Mouse (Mus musculus) embryonic facial prominence, embryonic 10.5 days (tissue): ENCODE data around the gene Dhx29. TPM values are rescaled to one million over a fixed set of nuclear protein-coding genes. Genes with fewer than 3 reads are reported as not detected.

Source experiments
- DNase-seq: peaks from one replicate; pipeline ENCODE4 v3.0.0-alpha.2; 2017; ENCODE audit warnings: low spot score
- H3K27ac ChIP-seq: fragments of 300-500 bp; sonication (generic); replicated peaks from 2 replicates; pipeline ENCODE4 v1.5.1; 2016; ENCODE audit warnings: mild to moderate bottlenecking
- H3K27me3 ChIP-seq: fragments of 300-500 bp; sonication (generic); replicated peaks from 2 replicates; pipeline ENCODE4 v1.6.1; 2016; ENCODE audit warnings: low read depth, mild to moderate bottlenecking; ENCODE audit not compliant: poor library complexity, severe bottlenecking
- H3K36me3 ChIP-seq: fragments of 300-500 bp; sonication (generic); replicated peaks from 2 replicates; pipeline ENCODE4 v1.6.1; 2016; ENCODE audit warnings: mild to moderate bottlenecking, moderate library complexity
- H3K4me1 ChIP-seq: fragments of 300-500 bp; sonication (generic); 2 replicates; pipeline ENCODE4 v1.6.1; 2016
- H3K4me3 ChIP-seq: fragments of 300-500 bp; sonication (generic); 2 replicates; pipeline ENCODE4 v1.5.1; 2016; ENCODE audit warnings: mild to moderate bottlenecking, moderate library complexity
- H3K9me3 ChIP-seq: fragments of 300-500 bp; sonication (generic); 2 replicates; pipeline ENCODE4 v1.6.1; 2016; ENCODE audit warnings: mild to moderate bottlenecking
- WGBS: fragments of 180-500 bp; shearing (Covaris S2); methylation state at CpG from one replicate; pipeline ENCODE4 v1.1.7; 2016; 5-methylcytosine and 5-hydroxymethylcytosine counted together
- polyA plus RNA-seq: library from polyadenylated mRNA; unstranded; fragments of >200 nt; fragmentation: Nextera tagmentation; extraction: Ambion mirVana; gene quantifications from 2 replicates; pipeline ENCODE4 v1.2.1, GENCODE M21; 2016

Gene Dhx29
- 32.6 and 33.7 TPM in 2 replicates for polyA plus RNA-seq

DNA sequence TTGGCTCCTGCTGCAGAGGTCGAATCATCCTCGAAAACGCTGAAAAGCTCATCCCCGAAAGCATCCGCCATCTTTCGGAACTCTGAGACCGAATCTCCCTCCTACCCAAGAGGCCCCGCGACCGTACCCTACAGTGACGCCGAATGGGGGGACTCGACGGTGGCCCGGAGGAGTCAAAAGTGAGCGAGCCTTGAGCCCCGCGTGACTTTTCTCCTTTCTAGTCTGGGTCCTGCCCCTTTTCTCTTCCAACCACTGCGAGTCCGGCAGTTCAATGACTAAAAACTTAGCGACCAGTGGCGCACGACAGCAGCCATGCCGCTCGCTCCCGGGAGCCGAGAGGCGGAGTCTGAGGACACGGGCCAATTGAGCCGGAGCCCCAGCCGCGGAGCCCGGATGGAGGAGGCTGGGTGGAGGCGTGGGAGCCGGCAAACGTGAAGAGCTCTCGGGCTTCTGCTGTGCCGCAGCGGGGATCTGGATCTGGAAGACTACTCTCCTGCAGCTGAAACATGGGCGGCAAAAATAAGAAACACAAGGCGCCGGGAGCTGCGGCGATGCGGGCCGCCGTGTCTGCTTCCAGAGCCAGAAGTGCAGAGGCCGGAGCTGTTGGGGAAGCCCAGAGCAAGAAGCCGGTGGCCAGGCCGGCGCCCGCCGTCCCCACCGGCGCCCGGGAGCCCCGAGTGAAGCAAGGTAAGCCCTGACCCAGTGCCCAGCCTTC is at the start of gene Dhx29, which contains the start of gene Mtrex:
TSS of gene Dhx29 (plus strand) at position 168 of the 715 bp plus-strand sequence.
TSS of gene Mtrex (minus strand) at position 112 of the 715 bp plus-strand sequence.
- no peaks in the 10 kb centered on the region for H3K9me3 ChIP-seq
- WGBS, result under 1% methylated on average over 57 of the region's 57 CpGs
- DNase-seq, result peak; percentile 99
- H3K27me3 ChIP-seq, result no peaks in the 10 kb centered on the region
- peak within 1 kb of the TSS; percentile 95 for H3K4me3 ChIP-seq
- peaks cover 17% of the 10 kb centered on the region for H3K4me1 ChIP-seq
- H3K27ac ChIP-seq, result peak within 1 kb of the TSS; percentile 86
- peaks cover 45% of the 10 kb centered on the region for H3K36me3 ChIP-seq

DNA sequence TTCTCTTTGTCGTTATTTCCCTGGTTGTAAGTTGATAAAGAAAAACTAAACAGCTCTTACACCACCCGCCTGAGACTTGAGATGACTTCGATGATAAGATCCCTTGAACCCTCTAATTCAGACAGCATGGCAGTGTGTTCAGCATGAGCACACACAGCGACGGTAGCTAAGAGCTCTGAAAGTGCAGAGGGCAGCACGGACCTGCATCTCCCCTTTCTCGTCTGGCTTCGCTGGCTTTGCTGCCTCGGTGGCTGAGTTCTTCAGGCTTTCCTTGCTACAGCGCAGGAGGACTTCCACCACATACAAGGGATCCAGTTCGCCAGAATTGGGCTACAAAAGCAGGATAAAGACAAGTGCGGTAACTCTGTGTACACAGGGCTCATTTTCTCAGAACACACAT is 40.0 kb upstream of the Dhx29 start:
- H3K4me1 ChIP-seq, result no peaks in the 10 kb centered on the region
- no peak overlapping the region for H3K4me3 ChIP-seq
- H3K27ac ChIP-seq, result no peak overlapping the region
- DNase-seq, result no peak
- H3K36me3 ChIP-seq, result peaks cover 100% of the 10 kb centered on the region
- 90% methylated on average over 12 of the region's 12 CpGs for WGBS
- no peaks in the 10 kb centered on the region for H3K27me3 ChIP-seq
- H3K9me3 ChIP-seq, result no peaks in the 10 kb centered on the region

DNA sequence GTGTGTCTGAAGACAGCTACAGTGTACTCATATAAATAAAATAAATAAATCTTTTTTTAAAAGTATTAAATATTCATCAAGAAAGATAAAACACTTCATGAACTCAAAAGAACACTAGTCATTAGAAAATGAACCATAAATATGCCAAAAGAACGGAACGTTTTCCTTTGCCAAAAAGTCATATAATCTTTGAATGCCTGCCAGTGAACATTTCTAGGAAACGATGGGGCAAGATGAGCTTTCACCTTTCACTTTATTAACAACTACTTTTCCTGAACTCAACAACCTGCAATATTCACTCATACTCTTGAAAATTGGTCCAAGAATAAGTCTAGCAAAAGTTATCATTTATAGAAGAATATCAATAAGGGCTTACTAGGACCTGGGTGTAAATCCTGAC is 25.1 kb upstream of the Dhx29 start:
- Histone ChIP-seq H3K27ac (no peak overlapping the region), H3K9me3 (no peaks in the 10 kb centered on the region), H3K36me3 (peaks cover 96% of the 10 kb centered on the region), H3K4me1 (no peaks in the 10 kb centered on the region), H3K4me3 (no peak overlapping the region), H3K27me3 (no peaks in the 10 kb centered on the region)
- DNase-seq, result no peak
- WGBS, result 93% methylated on average over 3 of the region's 3 CpGs

DNA sequence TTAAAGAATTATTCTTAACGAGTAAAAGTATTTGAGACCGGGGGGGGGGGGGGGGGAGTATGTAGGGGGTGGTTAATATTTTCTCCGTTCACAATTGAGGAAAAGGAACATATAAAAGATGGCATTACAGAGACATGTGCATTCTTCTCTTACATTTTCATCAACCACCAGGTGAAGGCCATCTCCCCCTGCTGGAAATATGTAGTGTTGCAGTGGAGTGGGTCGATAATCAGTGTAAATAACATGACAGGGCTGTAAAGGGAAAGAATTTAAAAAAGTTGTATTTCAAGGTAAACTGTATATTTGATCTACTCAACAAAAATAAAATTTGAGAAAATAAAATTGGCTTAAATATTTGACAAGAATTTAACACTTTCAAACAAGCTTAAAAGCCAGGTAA is 17.6 kb upstream of the Dhx29 start:
- DNase-seq, result peak; percentile 34
- Histone ChIP-seq H3K4me1 (no peaks in the 10 kb centered on the region), H3K36me3 (peaks cover 94% of the 10 kb centered on the region), H3K9me3 (no peaks in the 10 kb centered on the region), H3K27ac (no peak overlapping the region), H3K27me3 (no peaks in the 10 kb centered on the region), H3K4me3 (no peak overlapping the region)
- WGBS, result 75% methylated on average over 4 of the region's 4 CpGs

DNA sequence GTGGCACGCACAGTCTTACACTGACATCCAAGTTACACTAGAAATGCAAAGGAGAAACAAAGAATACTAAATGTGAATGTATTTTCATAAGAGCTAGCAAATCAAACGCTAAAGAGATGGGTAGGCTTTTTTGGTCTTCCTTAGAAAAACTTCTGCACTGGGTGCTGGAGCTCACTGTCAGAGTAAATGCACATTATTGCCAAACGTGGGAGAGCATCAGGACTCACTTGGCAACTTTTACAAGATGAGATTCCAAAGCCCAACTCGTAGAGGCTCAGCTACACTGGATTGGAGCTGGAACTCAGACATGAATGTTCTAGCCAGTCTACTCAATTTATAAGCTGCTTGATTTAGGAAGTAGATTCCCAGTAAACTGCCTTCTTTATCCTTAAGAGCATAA is 16.8 kb upstream of the Dhx29 start:
- DNase-seq, result no peak
- Histone ChIP-seq H3K27me3 (no peaks in the 10 kb centered on the region), H3K27ac (no peak overlapping the region), H3K4me1 (no peaks in the 10 kb centered on the region), H3K4me3 (no peak overlapping the region), H3K9me3 (no peaks in the 10 kb centered on the region), H3K36me3 (peaks cover 91% of the 10 kb centered on the region)
- 89% methylated on average over 4 of the region's 4 CpGs for WGBS

DNA sequence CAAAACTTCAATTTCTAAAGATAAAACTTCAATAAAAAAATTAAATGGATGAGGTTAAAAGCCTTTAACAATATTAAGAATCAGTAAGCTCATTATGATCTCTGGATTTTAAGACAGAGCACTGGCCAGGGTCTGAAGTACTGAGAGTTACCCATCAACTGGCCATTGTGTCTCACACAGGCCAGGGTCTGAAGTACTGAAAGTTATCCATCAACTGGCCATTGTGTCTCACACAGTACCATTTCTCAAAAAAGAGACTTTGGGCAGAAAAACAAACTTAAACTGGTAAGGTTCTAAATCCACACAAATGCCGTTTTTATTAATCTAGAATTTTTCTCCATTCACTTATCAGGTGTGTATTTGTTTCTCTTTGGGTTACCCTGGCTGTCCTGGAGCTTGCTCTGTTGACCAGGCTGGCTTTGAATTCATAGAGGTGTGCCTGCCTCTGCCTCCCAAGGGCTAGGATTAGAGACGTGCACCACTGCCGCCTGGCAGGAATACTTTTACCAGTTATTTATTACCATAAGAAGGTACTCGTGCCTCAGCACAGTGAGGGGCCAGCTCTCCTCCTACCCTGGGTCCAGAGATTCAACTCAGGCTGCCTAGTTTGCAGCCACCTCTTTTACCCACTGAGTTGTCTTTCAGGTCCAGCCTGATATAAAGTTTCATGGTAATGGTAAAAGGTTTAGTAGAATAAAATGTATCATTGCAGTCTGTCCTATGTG is 8.0 kb upstream of the Dhx29 start:
- no peak for DNase-seq
- Histone ChIP-seq H3K27ac (no peak overlapping the region), H3K36me3 (peaks cover 81% of the 10 kb centered on the region), H3K27me3 (no peaks in the 10 kb centered on the region), H3K4me1 (no peaks in the 10 kb centered on the region), H3K9me3 (no peaks in the 10 kb centered on the region), H3K4me3 (no peak overlapping the region)
- 92% methylated on average over 4 of the region's 4 CpGs for WGBS

DNA sequence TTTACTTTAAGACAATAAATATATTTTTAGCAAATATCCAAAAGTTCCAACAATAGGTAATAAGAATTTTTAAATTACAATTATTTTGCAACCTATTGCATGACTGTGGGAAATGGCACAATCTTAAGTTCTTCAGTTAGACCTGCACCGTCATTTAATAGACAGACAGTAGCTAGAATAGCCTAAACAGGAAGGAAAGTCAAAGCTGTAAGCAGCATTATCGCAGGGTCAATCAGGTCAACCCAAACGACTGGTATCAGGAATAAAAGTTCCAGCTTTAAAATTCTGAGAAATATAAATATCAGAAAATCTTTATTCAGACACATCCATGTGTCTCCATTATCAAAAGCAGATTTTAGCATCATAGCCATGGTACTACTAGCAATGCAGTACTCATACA is 6.3 kb upstream of the Dhx29 start:
- no peaks in the 10 kb centered on the region for H3K27me3 ChIP-seq
- H3K36me3 ChIP-seq, result peaks cover 74% of the 10 kb centered on the region
- WGBS, result 89% methylated on average over 3 of the region's 3 CpGs
- H3K9me3 ChIP-seq, result no peaks in the 10 kb centered on the region
- H3K27ac ChIP-seq, result no peak overlapping the region
- peaks cover 6% of the 10 kb centered on the region for H3K4me1 ChIP-seq
- no peak overlapping the region for H3K4me3 ChIP-seq
- no peak for DNase-seq

DNA sequence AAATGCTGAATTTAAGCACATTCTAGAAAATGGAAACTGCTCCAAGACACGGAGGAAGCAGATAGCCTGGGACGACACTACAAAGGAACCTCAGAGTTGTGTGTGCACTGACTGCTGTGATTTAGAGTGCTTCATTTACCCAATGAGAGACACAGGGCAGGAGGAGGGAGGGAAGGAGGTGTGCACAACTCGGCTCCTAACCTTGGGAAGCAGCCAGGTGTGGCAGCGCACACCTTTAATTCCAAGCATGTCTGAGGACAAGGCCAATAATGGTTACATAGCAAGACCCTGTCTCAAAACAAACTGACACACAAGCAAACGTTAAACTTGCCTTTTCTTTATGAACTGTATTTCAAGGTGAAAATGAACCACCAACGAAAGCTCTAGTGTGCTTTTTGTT is 2.0 kb upstream of the Dhx29 start:
- 84% methylated on average over 6 of the region's 6 CpGs for WGBS
- Histone ChIP-seq H3K4me1 (peaks cover 17% of the 10 kb centered on the region), H3K9me3 (no peaks in the 10 kb centered on the region), H3K27ac (no peak overlapping the region), H3K27me3 (no peaks in the 10 kb centered on the region), H3K36me3 (peaks cover 41% of the 10 kb centered on the region), H3K4me3 (peak overlapping the region; percentile 14; the same call in 1 of the 2 replicates)
- no peak for DNase-seq

DNA sequence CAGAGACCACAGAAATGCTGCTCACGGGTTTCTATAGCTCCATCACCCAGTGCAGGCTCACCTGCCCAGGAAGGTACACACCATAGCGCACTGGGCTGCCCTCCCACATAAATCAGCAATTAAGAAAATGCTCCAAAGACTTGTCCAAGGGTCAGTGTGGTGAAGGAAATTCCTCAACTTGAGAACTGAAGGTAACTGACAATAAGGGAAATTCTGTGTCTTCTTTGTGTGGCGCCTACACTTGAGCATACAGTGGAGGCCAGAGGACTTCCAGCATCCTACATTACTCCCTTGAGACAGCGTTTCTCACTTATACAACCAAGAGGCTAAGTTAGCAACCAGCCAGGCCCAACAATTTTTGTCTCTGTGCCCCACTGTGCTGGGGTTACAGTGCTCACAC is 1.3 kb upstream of the Dhx29 start:
- H3K4me1 ChIP-seq, result peaks cover 17% of the 10 kb centered on the region
- H3K36me3 ChIP-seq, result peaks cover 41% of the 10 kb centered on the region
- no peaks in the 10 kb centered on the region for H3K9me3 ChIP-seq
- WGBS, result 77% methylated on average over 4 of the region's 4 CpGs
- no peaks in the 10 kb centered on the region for H3K27me3 ChIP-seq
- no peak for DNase-seq
- no peak overlapping the region for H3K27ac ChIP-seq
- peak overlapping the region; percentile 95 for H3K4me3 ChIP-seq

DNA sequence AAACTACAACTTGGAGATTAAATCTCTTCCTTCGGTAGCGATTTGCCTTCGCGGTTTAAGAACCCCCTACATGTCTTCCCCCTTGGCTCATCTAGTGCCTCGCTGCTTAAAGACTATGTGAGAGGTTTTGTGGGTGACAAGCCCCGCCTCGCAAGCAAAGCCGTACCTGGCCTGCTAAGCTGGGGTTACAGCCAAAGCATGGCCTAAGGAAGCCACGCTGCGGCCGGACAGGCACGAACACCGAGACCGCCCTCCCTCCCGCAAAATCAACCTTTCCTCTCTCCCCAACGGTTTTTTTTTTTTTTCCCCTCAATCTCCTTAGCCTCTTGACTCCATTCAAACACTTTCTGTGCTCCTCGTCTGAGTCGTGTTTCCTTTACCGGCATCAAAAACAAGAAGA is 458 bp upstream of the Dhx29 start:
- no peaks in the 10 kb centered on the region for H3K9me3 ChIP-seq
- H3K4me3 ChIP-seq, result peak overlapping the region; percentile 95
- H3K27me3 ChIP-seq, result no peaks in the 10 kb centered on the region
- H3K4me1 ChIP-seq, result peaks cover 17% of the 10 kb centered on the region
- under 1% methylated on average over 19 of the region's 19 CpGs for WGBS
- peak overlapping the region; percentile 86 for H3K27ac ChIP-seq
- peak; percentile 45 for DNase-seq
- H3K36me3 ChIP-seq, result peaks cover 45% of the 10 kb centered on the region

DNA sequence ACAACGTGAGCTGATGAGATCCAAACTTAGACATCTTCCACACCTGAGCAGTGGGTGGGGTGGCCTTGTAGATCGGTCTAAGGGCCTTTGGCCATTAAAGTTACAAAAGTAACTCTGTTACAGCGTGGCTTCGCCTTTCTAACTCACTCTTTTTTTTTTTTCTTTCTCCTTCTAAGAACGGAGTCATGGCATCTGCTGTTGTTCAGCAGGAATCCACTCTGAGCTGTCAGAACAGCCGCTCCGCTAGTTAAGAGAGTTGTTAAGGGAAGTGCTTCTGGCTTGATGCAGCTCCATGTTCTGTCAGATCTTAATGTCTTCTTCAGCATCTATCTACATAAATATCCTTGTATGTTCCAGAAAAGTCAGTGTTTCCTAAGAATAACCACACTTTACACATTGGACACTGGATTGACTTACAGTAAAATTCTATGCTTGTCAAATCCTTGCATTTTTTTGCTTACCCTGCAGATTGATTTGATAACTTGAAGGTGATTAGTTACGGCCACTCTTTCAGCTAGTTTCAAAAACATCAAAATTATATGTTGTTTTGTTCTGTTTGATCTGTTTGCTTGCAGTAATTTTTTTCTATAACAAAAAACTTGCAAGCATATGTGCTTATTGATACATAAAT is 899 bp downstream of the Dhx29 start:
- H3K9me3 ChIP-seq, result no peaks in the 10 kb centered on the region
- peaks cover 17% of the 10 kb centered on the region for H3K4me1 ChIP-seq
- peak overlapping the region; percentile 95 for H3K4me3 ChIP-seq
- WGBS, result 9% methylated on average over 8 of the region's 8 CpGs
- no peak for DNase-seq
- no peaks in the 10 kb centered on the region for H3K27me3 ChIP-seq
- peak overlapping the region; percentile 86 for H3K27ac ChIP-seq
- peaks cover 47% of the 10 kb centered on the region for H3K36me3 ChIP-seq

DNA sequence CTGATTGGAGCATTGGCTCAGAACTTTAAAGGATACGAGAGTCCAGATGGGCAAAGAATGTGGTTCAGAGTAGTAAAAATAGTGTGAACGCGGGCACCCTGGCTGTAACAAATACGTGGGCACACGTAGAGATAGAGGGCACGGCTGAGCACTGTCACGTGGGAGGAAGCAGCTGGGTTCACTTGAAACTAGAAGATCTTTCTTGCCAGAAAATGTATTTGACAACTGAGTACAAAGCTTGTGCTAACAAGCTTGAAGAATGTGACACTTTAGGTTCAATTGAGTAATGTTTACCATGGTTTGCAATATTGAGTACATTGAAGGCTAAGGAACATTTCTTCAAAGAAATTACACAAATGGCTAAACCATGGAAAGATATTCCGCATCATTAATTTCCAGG is 10.9 kb downstream of the Dhx29 start:
- peaks cover 91% of the 10 kb centered on the region for H3K36me3 ChIP-seq
- H3K27ac ChIP-seq, result no peak overlapping the region
- H3K27me3 ChIP-seq, result no peaks in the 10 kb centered on the region
- DNase-seq, result no peak
- H3K4me3 ChIP-seq, result no peak overlapping the region
- WGBS, result 93% methylated on average over 8 of the region's 8 CpGs
- H3K9me3 ChIP-seq, result no peaks in the 10 kb centered on the region
- H3K4me1 ChIP-seq, result no peaks in the 10 kb centered on the region
